Mouse (Mus musculus): ENCODE data around the gene Rab6b.

- no peak for TF ChIP-seq CTCF (conservative IDR thresholded peaks at IDR 0.05; ENCODE audit: low read length)
- no peak for TF ChIP-seq NANOG (IDR thresholded peaks at IDR 0.05; ENCODE audit: borderline replicate concordance, low read length)
- TF ChIP-seq POU5F1 (IDR thresholded peaks at IDR 0.05; ENCODE audit: borderline replicate concordance, low read length) = no peak
These were observed 34.7 kb downstream of the Rab6b start for GRCm38 (mm10) chr9:103146257-103146656.
